Mouse (Mus musculus) olfactory bulb, adult 2 months (tissue): ENCODE results near the gene Gm45753.

Source experiments
- CTCF ChIP-seq: fragments of 200-500 bp; IDR thresholded peaks from 2 replicates; pipeline ENCODE4 v1.5.1; 2012; ENCODE audit warnings: low read depth, mild to moderate bottlenecking, low read length, moderate library complexity; ENCODE audit not compliant: insufficient read depth
- POLR2A ChIP-seq: fragments of 200-500 bp; IDR thresholded peaks from 2 replicates; pipeline ENCODE4 v1.6.1; 2012; ENCODE audit warnings: mild to moderate bottlenecking, low read depth, low read length, moderate library complexity; ENCODE audit not compliant: insufficient read depth

DNA sequence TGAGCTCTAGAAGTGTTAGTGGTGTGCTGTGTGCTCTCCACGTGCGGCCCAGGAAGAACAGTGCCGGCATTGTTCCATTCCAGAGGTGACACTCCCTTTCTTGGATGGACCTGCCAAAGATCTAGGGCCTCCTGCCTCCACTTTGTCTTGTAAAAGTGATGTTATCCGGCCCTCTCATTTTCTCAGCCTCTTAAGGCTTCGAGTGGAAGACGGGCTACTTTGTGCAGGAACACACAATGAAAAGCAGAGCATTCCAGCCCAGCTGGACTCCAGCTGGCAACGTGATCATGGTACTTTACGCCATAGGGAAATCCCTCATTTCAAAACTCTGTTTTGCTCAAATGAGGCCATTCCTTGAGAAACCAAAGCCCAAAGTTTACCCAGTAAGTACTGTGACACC, 41.3 kb downstream of the Gm45753 start:
- TF ChIP-seq CTCF (no peak), POLR2A (no peak)
